Mouse (Mus musculus): ENCODE measurements around the gene Rpap3. TPM values are rescaled to one million over a fixed set of nuclear protein-coding genes. Genes with fewer than 3 reads are reported as not detected.

The Rpap3 gene
- polyA plus RNA-seq, 1 experiment from 2014 or later = 11.8 TPM

- no peaks in the 10 kb centered on the region for H3K4me1 ChIP-seq (replicated peaks; ENCODE audit: control insufficient read depth, insufficient read depth, low read length)
- no peaks in the 10 kb centered on the region for H3K9me3 ChIP-seq (ENCODE audit: control insufficient read depth)
- ATAC-seq = no peak
- 95% methylated on average over 1 of the region's 1 CpGs for WGBS
- TF ChIP-seq CTCF (IDR thresholded peaks at IDR 0.05; ENCODE audit: low read depth) = no peak
- H3K4me3 ChIP-seq (ENCODE audit: low read depth, low read length) = no peak overlapping the region
- H3K4me2 ChIP-seq (replicated peaks; ENCODE audit: low read depth) = no peak overlapping the region
- H3K27me3 ChIP-seq (replicated peaks; ENCODE audit: control insufficient read depth, insufficient read depth, low read length) = no peaks in the 10 kb centered on the region
- no peaks in the 10 kb centered on the region for H3K36me3 ChIP-seq (ENCODE audit: control insufficient read depth, insufficient read depth)
- no peak overlapping the region for H3K27ac ChIP-seq (ENCODE audit: low read depth, low read length)
- no peak overlapping the region for H3K9ac ChIP-seq (ENCODE audit: low read depth, low read length)
These were observed 10.1 kb upstream of the Rpap3 start for GRCm38 (mm10) chr15:97715734-97716133.

GRCm38 (mm10) chr15:97715083-97715482 is 9.5 kb upstream of the Rpap3 start:
- Histone ChIP-seq H3K4me2 (replicated peaks; ENCODE audit: low read depth) (no peak overlapping the region), H3K4me3 (ENCODE audit: low read depth, low read length) (no peak overlapping the region), H3K36me3 (ENCODE audit: control insufficient read depth, insufficient read depth) (no peaks in the 10 kb centered on the region), H3K9me3 (ENCODE audit: control insufficient read depth) (no peaks in the 10 kb centered on the region), H3K27me3 (replicated peaks; ENCODE audit: control insufficient read depth, insufficient read depth, low read length) (no peaks in the 10 kb centered on the region), H3K9ac (ENCODE audit: low read depth, low read length) (no peak overlapping the region), H3K4me1 (replicated peaks; ENCODE audit: control insufficient read depth, insufficient read depth, low read length) (no peaks in the 10 kb centered on the region), H3K27ac (ENCODE audit: low read depth, low read length) (no peak overlapping the region)
- ATAC-seq = no peak
- WGBS = 88% methylated on average over 8 of the region's 8 CpGs
- TF ChIP-seq CTCF (IDR thresholded peaks at IDR 0.05; ENCODE audit: low read depth) = no peak

GRCm38 (mm10) chr15:97712546-97712945 is 6.9 kb upstream of the Rpap3 start:
- TF ChIP-seq CTCF (IDR thresholded peaks at IDR 0.05; ENCODE audit: low read depth) = no peak
- H3K4me1 ChIP-seq (replicated peaks; ENCODE audit: control insufficient read depth, insufficient read depth, low read length) = no peaks in the 10 kb centered on the region
- no peak overlapping the region for H3K27ac ChIP-seq (ENCODE audit: low read depth, low read length)
- 64% methylated on average over 6 of the region's 6 CpGs for WGBS
- ATAC-seq = no peak
- H3K4me2 ChIP-seq (replicated peaks; ENCODE audit: low read depth) = no peak overlapping the region
- H3K4me3 ChIP-seq (ENCODE audit: low read depth, low read length) = no peak overlapping the region
- H3K9me3 ChIP-seq (ENCODE audit: control insufficient read depth) = no peaks in the 10 kb centered on the region
- H3K27me3 ChIP-seq (replicated peaks; ENCODE audit: control insufficient read depth, insufficient read depth, low read length) = no peaks in the 10 kb centered on the region
- H3K9ac ChIP-seq (ENCODE audit: low read depth, low read length) = no peak overlapping the region
- H3K36me3 ChIP-seq (ENCODE audit: control insufficient read depth, insufficient read depth) = no peaks in the 10 kb centered on the region

GRCm38 (mm10) chr15:97710906-97711305 is 5.3 kb upstream of the Rpap3 start:
- no peaks in the 10 kb centered on the region for H3K27me3 ChIP-seq (replicated peaks; ENCODE audit: control insufficient read depth, insufficient read depth, low read length)
- no peak for ATAC-seq
- no peak overlapping the region for H3K4me3 ChIP-seq (ENCODE audit: low read depth, low read length)
- H3K27ac ChIP-seq (ENCODE audit: low read depth, low read length) = no peak overlapping the region
- WGBS = 65% methylated on average over 6 of the region's 6 CpGs
- H3K9me3 ChIP-seq (ENCODE audit: control insufficient read depth) = no peaks in the 10 kb centered on the region
- H3K36me3 ChIP-seq (ENCODE audit: control insufficient read depth, insufficient read depth) = no peaks in the 10 kb centered on the region
- TF ChIP-seq CTCF (IDR thresholded peaks at IDR 0.05; ENCODE audit: low read depth) = no peak
- H3K4me2 ChIP-seq (replicated peaks; ENCODE audit: low read depth) = no peak overlapping the region
- H3K9ac ChIP-seq (ENCODE audit: low read depth, low read length) = no peak overlapping the region
- H3K4me1 ChIP-seq (replicated peaks; ENCODE audit: control insufficient read depth, insufficient read depth, low read length) = no peaks in the 10 kb centered on the region

- no peak for TF ChIP-seq CTCF (IDR thresholded peaks at IDR 0.05; ENCODE audit: low read depth)
- ATAC-seq = no peak
- Histone ChIP-seq H3K4me3 (ENCODE audit: low read depth, low read length) (no peak overlapping the region), H3K9me3 (ENCODE audit: control insufficient read depth) (no peaks in the 10 kb centered on the region), H3K4me2 (replicated peaks; ENCODE audit: low read depth) (no peak overlapping the region), H3K4me1 (replicated peaks; ENCODE audit: control insufficient read depth, insufficient read depth, low read length) (no peaks in the 10 kb centered on the region), H3K27ac (ENCODE audit: low read depth, low read length) (no peak overlapping the region), H3K9ac (ENCODE audit: low read depth, low read length) (no peak overlapping the region), H3K36me3 (ENCODE audit: control insufficient read depth, insufficient read depth) (peaks cover 59% of the 10 kb centered on the region), H3K27me3 (replicated peaks; ENCODE audit: control insufficient read depth, insufficient read depth, low read length) (no peaks in the 10 kb centered on the region)
- WGBS = 90% methylated on average over 10 of the region's 10 CpGs
These were observed 9.0 kb downstream of the Rpap3 start for GRCm38 (mm10) chr15:97696616-97697015.

- no peak overlapping the region for H3K4me2 ChIP-seq (replicated peaks; ENCODE audit: low read depth)
- no peaks in the 10 kb centered on the region for H3K9me3 ChIP-seq (ENCODE audit: control insufficient read depth)
- H3K4me3 ChIP-seq (ENCODE audit: low read depth, low read length) = no peak overlapping the region
- peaks cover 40% of the 10 kb centered on the region for H3K36me3 ChIP-seq (ENCODE audit: control insufficient read depth, insufficient read depth)
- no peak for TF ChIP-seq CTCF (IDR thresholded peaks at IDR 0.05; ENCODE audit: low read depth)
- no peak for ATAC-seq
- WGBS = 83% methylated on average over 5 of the region's 5 CpGs
- no peak overlapping the region for H3K27ac ChIP-seq (ENCODE audit: low read depth, low read length)
- H3K4me1 ChIP-seq (replicated peaks; ENCODE audit: control insufficient read depth, insufficient read depth, low read length) = no peaks in the 10 kb centered on the region
- no peaks in the 10 kb centered on the region for H3K27me3 ChIP-seq (replicated peaks; ENCODE audit: control insufficient read depth, insufficient read depth, low read length)
- H3K9ac ChIP-seq (ENCODE audit: low read depth, low read length) = no peak overlapping the region
These were observed 12.2 kb downstream of the Rpap3 start for GRCm38 (mm10) chr15:97693411-97693810.

GRCm38 (mm10) chr15:97684118-97684517 is 21.5 kb downstream of the Rpap3 start:
- H3K9ac ChIP-seq (ENCODE audit: low read depth, low read length) = no peak overlapping the region
- H3K4me3 ChIP-seq (ENCODE audit: low read depth, low read length) = no peak overlapping the region
- H3K36me3 ChIP-seq (ENCODE audit: control insufficient read depth, insufficient read depth) = peaks cover 53% of the 10 kb centered on the region
- TF ChIP-seq CTCF (IDR thresholded peaks at IDR 0.05; ENCODE audit: low read depth) = no peak
- no peak for ATAC-seq
- no peaks in the 10 kb centered on the region for H3K9me3 ChIP-seq (ENCODE audit: control insufficient read depth)
- no peak overlapping the region for H3K27ac ChIP-seq (ENCODE audit: low read depth, low read length)
- 92% methylated on average over 9 of the region's 9 CpGs for WGBS
- no peaks in the 10 kb centered on the region for H3K4me1 ChIP-seq (replicated peaks; ENCODE audit: control insufficient read depth, insufficient read depth, low read length)
- H3K4me2 ChIP-seq (replicated peaks; ENCODE audit: low read depth) = no peak overlapping the region
- no peaks in the 10 kb centered on the region for H3K27me3 ChIP-seq (replicated peaks; ENCODE audit: control insufficient read depth, insufficient read depth, low read length)

Data from intestine, postnatal 0 days (tissue).